Mouse (Mus musculus): Measurements from ENCODE around the gene Kcnj16.

DNA sequence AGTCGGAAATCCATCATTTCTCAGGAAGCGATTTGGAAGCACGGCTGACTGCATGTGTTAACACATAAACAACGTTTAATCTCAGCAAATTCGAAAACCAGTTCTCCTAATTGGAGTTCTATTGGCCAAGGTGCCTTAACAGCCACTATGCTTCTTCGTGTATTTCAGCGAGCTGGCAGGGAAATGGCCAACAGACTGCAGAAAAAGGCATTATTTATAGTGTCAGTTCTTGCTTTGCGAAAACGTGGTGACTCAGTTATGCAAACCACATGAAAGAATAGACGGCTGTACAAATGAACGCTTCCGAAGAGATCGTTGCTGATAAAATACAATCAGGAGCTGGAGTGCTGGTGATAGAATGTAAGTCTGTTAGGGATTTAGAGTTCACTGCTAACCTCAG, 88.2 kb downstream of the Kcnj16 start:
- TF ChIP-seq CTCF (conservative IDR thresholded peaks at IDR 0.05; ENCODE audit: insufficient read depth, insufficient read length, low read depth, low read length) (no peak), POLR2A (IDR thresholded peaks at IDR 0.05; ENCODE audit: low read depth, low read length) (no peak)
